Mouse (Mus musculus) hindbrain, postnatal 0 days (tissue): ENCODE results near the gene Slc9a9. TPM values are rescaled to one million over a fixed set of nuclear protein-coding genes. Genes with fewer than 3 reads are reported as not detected.

ENCODE experiments used
- ATAC-seq: fragments of 200-750 bp; cut with Nextera tagmentation; 2 replicates; pipeline ENCODE4 v1.8.0; 2017; ENCODE audit warnings: mild to moderate bottlenecking, moderate TSS enrichment, moderate library complexity
- DNase-seq: peaks from one replicate; pipeline ENCODE4 v3.0.0-alpha.2; 2015; ENCODE audit warnings: low spot score
- H3K27ac ChIP-seq: fragments of 300-500 bp; sonication (generic); 2 replicates; pipeline ENCODE4 v1.5.1; 2014; ENCODE audit warnings: mild to moderate bottlenecking
- H3K27me3 ChIP-seq: fragments of 300-500 bp; sonication (generic); 2 replicates; pipeline ENCODE4 v1.6.1; 2014; ENCODE audit warnings: low read length, mixed read lengths; ENCODE audit not compliant: insufficient read depth
- H3K36me3 ChIP-seq: fragments of 300-500 bp; sonication (generic); 2 replicates; pipeline ENCODE4 v1.6.1; 2014; ENCODE audit warnings: low read length, mixed read lengths; ENCODE audit not compliant: insufficient read depth
- H3K4me1 ChIP-seq: fragments of 300-500 bp; sonication (generic); 2 replicates; pipeline ENCODE4 v1.6.1; 2014; ENCODE audit warnings: antibody characterized with exemption, low read length, mixed read lengths; ENCODE audit not compliant: insufficient read depth
- H3K4me2 ChIP-seq: fragments of 300-500 bp; sonication (generic); 2 replicates; pipeline ENCODE4 v1.6.1; 2014; ENCODE audit warnings: low read depth, mild to moderate bottlenecking, low read length, moderate library complexity, mixed read lengths
- H3K4me3 ChIP-seq: fragments of 300-500 bp; sonication (generic); 2 replicates; pipeline ENCODE4 v1.5.1; 2014; ENCODE audit warnings: low read length
- H3K9ac ChIP-seq: fragments of 300-500 bp; sonication (generic); replicated peaks from 2 replicates; pipeline ENCODE4 v1.6.1; 2014; ENCODE audit warnings: mild to moderate bottlenecking, low read length, moderate library complexity, mixed read lengths
- H3K9me3 ChIP-seq: fragments of 300-500 bp; sonication (generic); 2 replicates; pipeline ENCODE4 v1.6.1; 2016; ENCODE audit warnings: low read length, mixed read lengths
- CTCF ChIP-seq: IDR thresholded peaks from 2 replicates; pipeline ENCODE4 v1.5.1; 2016; ENCODE audit warnings: antibody characterized with exemption, control low read depth, low read depth
- WGBS: fragments of 180-500 bp; shearing (Covaris S2); extraction: QIAGEN DNeasy Blood & Tissue Kit; methylation state at CpG from one replicate; pipeline ENCODE4 v1.1.7; 2014; 5-methylcytosine and 5-hydroxymethylcytosine counted together
- polyA plus RNA-seq: library from polyadenylated mRNA; unstranded; fragments of >200 nt; fragmentation: Nextera tagmentation; extraction: Ambion mirVana; gene quantifications from 2 replicates; pipeline ENCODE4 v1.2.1, GENCODE M21; 2015
- total RNA-seq: library from RNA; depleted of rRNA; stranded (reverse); fragments of >200 nt; gene quantifications from 2 replicates; pipeline ENCODE4 v1.2.3, GENCODE M21; 2014

Gene Slc9a9
- total and polyA plus RNA-seq, 2 experiments from 2014 or later, result 5.8 to 6.6 TPM

- H3K27me3 ChIP-seq, result no peaks in the 10 kb centered on the region
- 14% methylated on average over 6 of the region's 6 CpGs for WGBS
- H3K27ac ChIP-seq, result peak overlapping the region; percentile 54; the same call in 1 of the 2 replicates
- no peak overlapping the region for H3K4me3 ChIP-seq
- TF ChIP-seq CTCF, result no peak
- H3K4me2 ChIP-seq, result no peak overlapping the region
- H3K36me3 ChIP-seq, result no peaks in the 10 kb centered on the region
- ATAC-seq (peak; percentile 92), DNase-seq (peak; percentile 82)
- H3K4me1 ChIP-seq, result peaks cover 6% of the 10 kb centered on the region; the same call in 1 of the 2 replicates
- H3K9ac ChIP-seq, result no peak overlapping the region
- H3K9me3 ChIP-seq, result no peaks in the 10 kb centered on the region
These were observed 419.3 kb downstream of the Slc9a9 start for GRCm38 (mm10) chr9:95089050-95089449.

- Histone ChIP-seq H3K27ac (no peak overlapping the region), H3K4me2 (no peak overlapping the region), H3K4me3 (no peak overlapping the region), H3K27me3 (no peaks in the 10 kb centered on the region), H3K9me3 (no peaks in the 10 kb centered on the region), H3K4me1 (no peaks in the 10 kb centered on the region), H3K9ac (no peak overlapping the region), H3K36me3 (no peaks in the 10 kb centered on the region)
- DNase-seq, result no peak
- ATAC-seq, result no peak
- WGBS, result 90% methylated on average over 3 of the region's 3 CpGs
- no peak for TF ChIP-seq CTCF
These were observed 426.8 kb downstream of the Slc9a9 start for GRCm38 (mm10) chr9:95096486-95096885.

- ATAC-seq (no peak), DNase-seq (no peak)
- no peaks in the 10 kb centered on the region for H3K9me3 ChIP-seq
- H3K36me3 ChIP-seq, result no peaks in the 10 kb centered on the region
- no peak overlapping the region for H3K4me2 ChIP-seq
- no peak for TF ChIP-seq CTCF
- H3K9ac ChIP-seq, result no peak overlapping the region
- H3K4me1 ChIP-seq, result no peaks in the 10 kb centered on the region
- H3K27me3 ChIP-seq, result no peaks in the 10 kb centered on the region
- no peak overlapping the region for H3K27ac ChIP-seq
- WGBS, result 90% methylated on average over 6 of the region's 6 CpGs
- H3K4me3 ChIP-seq, result no peak overlapping the region
These were observed 436.1 kb downstream of the Slc9a9 start for GRCm38 (mm10) chr9:95105768-95106167.

- H3K4me3 ChIP-seq, result no peak overlapping the region
- no peak overlapping the region for H3K27ac ChIP-seq
- H3K36me3 ChIP-seq, result no peaks in the 10 kb centered on the region
- H3K9me3 ChIP-seq, result no peaks in the 10 kb centered on the region
- ATAC-seq, result no peak
- H3K4me1 ChIP-seq, result no peaks in the 10 kb centered on the region
- no peak for TF ChIP-seq CTCF
- no peaks in the 10 kb centered on the region for H3K27me3 ChIP-seq
- H3K9ac ChIP-seq, result no peak overlapping the region
- no peak overlapping the region for H3K4me2 ChIP-seq
- no peak for DNase-seq
These were observed 440.1 kb downstream of the Slc9a9 start for GRCm38 (mm10) chr9:95109799-95110198.

- Histone ChIP-seq H3K27ac (no peak overlapping the region), H3K4me1 (no peaks in the 10 kb centered on the region), H3K36me3 (no peaks in the 10 kb centered on the region), H3K9ac (no peak overlapping the region), H3K4me3 (no peak overlapping the region), H3K27me3 (no peaks in the 10 kb centered on the region), H3K4me2 (no peak overlapping the region), H3K9me3 (no peaks in the 10 kb centered on the region)
- ATAC-seq (no peak), DNase-seq (peak; percentile 48)
- WGBS, result 45% methylated on average over 5 of the region's 5 CpGs
- TF ChIP-seq CTCF, result no peak
These were observed 441.1 kb downstream of the Slc9a9 start for GRCm38 (mm10) chr9:95110768-95111167.

GRCm38 (mm10) chr9:95111732-95112131 lies 442.0 kb downstream of the Slc9a9 start:
- WGBS, result 94% methylated on average over 1 of the region's 1 CpGs
- DNase-seq, result no peak
- Histone ChIP-seq H3K9ac (no peak overlapping the region), H3K27me3 (no peaks in the 10 kb centered on the region), H3K4me3 (no peak overlapping the region), H3K4me2 (no peak overlapping the region), H3K4me1 (no peaks in the 10 kb centered on the region), H3K9me3 (no peaks in the 10 kb centered on the region), H3K36me3 (no peaks in the 10 kb centered on the region), H3K27ac (no peak overlapping the region)
- TF ChIP-seq CTCF, result no peak
- ATAC-seq, result no peak

GRCm38 (mm10) chr9:95113157-95114135 lies 443.7 kb downstream of the Slc9a9 start:
- H3K4me3 ChIP-seq, result no peak overlapping the region
- H3K9ac ChIP-seq, result no peak overlapping the region
- peak; percentile 47 for DNase-seq
- H3K4me2 ChIP-seq, result no peak overlapping the region
- ATAC-seq, result 0 out of 2 replicates have a peak, but pooled peaks have one; percentile 49
- no peaks in the 10 kb centered on the region for H3K4me1 ChIP-seq
- no peak for TF ChIP-seq CTCF
- no peaks in the 10 kb centered on the region for H3K27me3 ChIP-seq
- WGBS, result 42% methylated on average over 12 of the region's 12 CpGs
- H3K9me3 ChIP-seq, result no peaks in the 10 kb centered on the region
- no peak overlapping the region for H3K27ac ChIP-seq
- H3K36me3 ChIP-seq, result no peaks in the 10 kb centered on the region
